Mouse (Mus musculus) testis, postnatal 10 days (tissue): ENCODE data around the gene Asb4.

Source experiments
- DNase-seq: peaks from one replicate; pipeline ENCODE4 v3.0.0; 2021; ENCODE audit warnings: low spot score

Asb4 gene

DNA sequence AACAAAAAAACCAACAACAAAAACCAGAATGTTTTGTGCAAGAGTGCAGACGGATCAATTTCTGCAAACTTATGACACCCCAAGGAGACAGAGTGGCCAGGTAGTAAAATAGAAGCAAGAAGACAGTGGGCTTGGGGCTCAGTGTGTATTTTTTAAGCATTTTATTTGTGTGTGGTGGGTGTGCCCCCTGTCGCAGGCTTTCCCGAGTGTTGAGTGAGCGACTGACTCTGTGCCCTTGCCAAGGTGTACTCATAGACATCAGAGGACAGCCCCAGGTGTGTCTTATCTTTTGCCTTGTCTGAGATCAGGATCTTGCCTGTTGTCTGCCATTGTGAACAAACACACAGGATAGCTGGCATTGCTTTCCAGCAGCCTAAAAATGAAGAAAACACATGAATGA lies 63.8 kb downstream of the Asb4 start:
- DNase-seq = no peak

GRCm38 (mm10) chr6:5447546-5447945 lies 64.4 kb downstream of the Asb4 start:
- no peak for DNase-seq

DNA sequence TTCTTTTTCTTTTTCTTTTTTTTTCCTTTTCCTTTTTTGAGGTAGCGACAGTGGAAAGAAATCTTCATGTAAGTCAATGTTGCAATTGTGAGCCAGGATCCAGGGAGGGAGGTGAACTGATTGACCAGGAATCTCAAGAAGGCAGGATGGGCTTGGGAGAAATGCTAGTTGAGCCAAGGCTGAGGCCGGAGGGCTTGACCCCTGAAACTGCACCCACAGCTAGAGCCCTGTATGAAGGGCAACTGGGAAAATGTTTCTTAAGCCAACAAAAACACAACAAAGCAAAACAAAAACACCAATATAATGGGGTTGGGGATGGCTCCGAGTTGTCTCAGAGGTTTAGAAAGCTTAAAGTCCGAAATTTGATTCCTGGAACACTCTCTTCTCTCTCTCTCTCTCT lies 65.2 kb downstream of the Asb4 start:
- no peak for DNase-seq

- no peak for DNase-seq
Measured at GRCm38 (mm10) chr6:5449878-5450277, 66.7 kb downstream of the Asb4 start.

- no peak for DNase-seq
Measured at GRCm38 (mm10) chr6:5455836-5456235, 72.7 kb downstream of the Asb4 start.

DNA sequence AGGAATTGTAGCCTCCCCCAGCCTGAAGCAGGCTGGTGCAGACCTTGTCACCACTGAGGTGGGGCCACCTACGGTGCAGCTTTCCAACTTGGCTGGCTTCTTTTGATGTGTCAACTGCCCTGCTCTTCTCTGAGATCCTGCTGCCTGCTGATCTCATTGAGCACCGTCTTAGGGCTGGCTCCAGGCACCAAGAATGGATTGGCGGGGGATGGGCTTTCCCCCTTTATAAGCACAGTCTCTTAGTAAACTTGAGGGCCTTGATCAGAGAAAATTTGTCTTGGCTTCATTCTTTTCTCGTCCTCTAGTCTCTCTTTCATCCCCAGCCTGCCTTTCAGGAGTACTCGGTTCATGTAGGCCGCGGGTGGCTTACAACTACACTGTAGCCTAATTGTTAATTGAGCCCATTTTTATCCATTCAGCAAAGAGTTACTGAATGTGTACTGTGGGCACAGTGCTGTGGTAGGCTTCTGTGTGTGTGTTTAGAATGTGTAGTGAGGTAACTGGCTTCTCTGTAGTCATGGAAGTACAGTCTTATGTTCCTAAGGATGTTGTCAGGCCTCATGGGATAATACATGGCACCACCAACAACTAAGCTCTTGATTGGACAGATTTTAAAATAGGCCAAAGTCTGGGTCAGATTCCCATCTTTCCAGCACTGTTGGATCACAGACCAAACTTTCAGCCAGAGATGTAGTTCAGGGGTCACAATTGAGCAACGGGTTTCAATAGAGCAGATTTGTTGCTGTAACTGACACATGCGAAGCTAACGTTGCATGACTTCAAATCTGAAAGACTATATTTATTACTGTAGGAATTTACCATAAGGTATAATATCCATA lies 87.5 kb downstream of the Asb4 start:
- no peak for DNase-seq

DNA sequence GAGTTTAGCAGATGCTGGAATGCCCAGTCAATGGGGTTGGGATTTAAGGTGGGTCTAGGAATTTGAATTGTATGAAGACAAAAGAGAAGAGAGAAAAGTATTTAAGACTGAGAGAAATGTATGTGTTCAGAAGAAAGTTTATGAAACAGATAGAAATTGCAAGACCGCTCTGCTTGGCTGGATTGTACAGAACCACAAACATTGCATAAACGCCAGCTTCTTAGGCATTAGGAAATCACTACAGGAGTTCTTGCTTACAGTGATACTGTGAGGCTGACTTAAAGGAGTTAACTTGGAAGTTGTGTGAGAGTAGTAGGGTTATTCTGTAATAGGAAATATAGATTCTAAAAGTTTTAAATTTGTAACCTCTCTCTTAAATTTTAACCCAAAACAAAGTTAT lies 89.5 kb downstream of the Asb4 start:
- no peak for DNase-seq

- DNase-seq = no peak
Measured at GRCm38 (mm10) chr6:5474021-5474420, 90.8 kb downstream of the Asb4 start.

DNA sequence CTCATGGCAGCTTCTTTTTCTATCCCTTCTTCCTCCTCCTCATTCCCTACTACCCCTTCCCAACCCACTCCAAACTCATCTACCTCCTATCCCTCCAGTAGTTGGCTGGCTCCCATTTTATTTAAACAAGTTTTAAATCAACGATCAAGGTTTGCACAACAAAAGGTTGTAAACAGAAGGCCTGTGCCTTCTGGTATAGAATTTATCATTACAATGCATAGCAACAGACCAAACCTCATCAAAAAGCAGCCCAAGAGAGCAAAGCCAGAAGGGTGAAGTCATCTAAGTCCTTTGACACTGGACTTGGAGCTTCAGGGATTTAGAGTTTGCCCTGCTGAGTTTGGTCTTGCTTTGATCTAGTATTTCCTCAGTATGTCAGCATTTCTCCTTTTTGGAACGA lies 97.9 kb downstream of the Asb4 start:
- DNase-seq = no peak

DNA sequence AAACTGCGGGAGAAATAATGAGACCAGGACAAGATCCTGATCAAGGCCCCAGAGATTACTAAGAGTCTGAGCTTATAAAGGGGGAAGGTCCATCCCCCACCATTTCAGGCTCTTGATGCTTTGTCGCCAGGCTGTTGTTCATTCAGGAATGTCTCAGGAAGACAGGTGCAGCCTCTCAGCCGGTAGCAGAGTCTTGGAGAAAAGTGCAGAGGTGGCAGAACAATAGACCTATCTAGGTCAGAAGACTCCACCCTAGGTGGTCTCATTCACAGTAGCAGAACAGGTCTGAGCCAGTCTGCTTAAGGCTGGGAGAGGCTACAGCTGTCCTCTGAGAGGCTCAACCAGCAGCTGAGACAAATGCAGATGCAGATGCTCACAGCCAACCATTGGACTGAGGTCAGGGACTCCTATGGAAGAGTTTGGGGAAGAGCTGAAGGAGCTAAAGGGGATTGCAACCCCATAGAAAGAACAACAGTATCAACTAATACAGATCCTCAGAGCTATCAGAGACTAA lies 99.1 kb downstream of the Asb4 start:
- DNase-seq = no peak
